Mouse (Mus musculus): ENCODE measurements at regions not wholly inside any gene's neighbourhood (a gene's known extent, or its start where the extent isn't known, plus 50 kb on each side); places are given as distances from the start of the nearest gene placed in this dataset.
A peak's percentile ranks its signal among the peaks of the same experiment; 100 is the strongest.

- no peak for DNase-seq
Measured at GRCm38 (mm10) chr3:15118634-15119356, 213.3 kb downstream of the Gm9733 start.

GRCm38 (mm10) chr3:15126736-15127135 lies 205.4 kb downstream of the Gm9733 start:
- no peak for DNase-seq

GRCm38 (mm10) chr3:15128370-15128769 lies 203.7 kb downstream of the Gm9733 start:
- DNase-seq = no peak

GRCm38 (mm10) chr3:15128960-15129359 lies 203.1 kb downstream of the Gm9733 start:
- DNase-seq = no peak

- DNase-seq = no peak
Measured at GRCm38 (mm10) chr3:15129729-15130369, 202.3 kb downstream of the Gm9733 start.

- no peak for DNase-seq
Measured at GRCm38 (mm10) chr3:15132136-15132535, 200.0 kb downstream of the Gm9733 start.

- DNase-seq = no peak
Measured at GRCm38 (mm10) chr3:15139550-15139949, 192.6 kb downstream of the Gm9733 start.

GRCm38 (mm10) chr3:15153710-15154109 lies 178.4 kb downstream of the Gm9733 start:
- no peak for DNase-seq

- peak; percentile 28 for DNase-seq
Measured at GRCm38 (mm10) chr3:15154153-15154552, 177.9 kb downstream of the Gm9733 start.

GRCm38 (mm10) chr3:15156681-15157080 lies 175.4 kb downstream of the Gm9733 start:
- DNase-seq = no peak

- DNase-seq = no peak
Measured at GRCm38 (mm10) chr3:15157842-15158241, 174.3 kb downstream of the Gm9733 start.

GRCm38 (mm10) chr3:15158926-15159325 lies 173.2 kb downstream of the Gm9733 start:
- DNase-seq = no peak

- DNase-seq = no peak
Measured at GRCm38 (mm10) chr3:15159965-15160714, 172.0 kb downstream of the Gm9733 start.

- DNase-seq = no peak
Measured at GRCm38 (mm10) chr3:15175811-15176210, 156.3 kb downstream of the Gm9733 start.

GRCm38 (mm10) chr3:15179079-15179812 lies 152.9 kb downstream of the Gm9733 start:
- no peak for DNase-seq

- DNase-seq = no peak
Measured at GRCm38 (mm10) chr3:15181111-15181510, 151.0 kb downstream of the Gm9733 start.

- DNase-seq = no peak
Measured at GRCm38 (mm10) chr3:15186731-15187130, 145.4 kb downstream of the Gm9733 start.

GRCm38 (mm10) chr3:15194362-15194761 lies 137.7 kb downstream of the Gm9733 start:
- DNase-seq = peak; percentile 78

GRCm38 (mm10) chr3:15196101-15196500 lies 136.0 kb downstream of the Gm9733 start:
- DNase-seq = no peak

- no peak for DNase-seq
Measured at GRCm38 (mm10) chr3:15198086-15198485, 134.0 kb downstream of the Gm9733 start.

- DNase-seq = no peak
Measured at GRCm38 (mm10) chr3:15200309-15200708, 131.8 kb downstream of the Gm9733 start.

GRCm38 (mm10) chr3:15200990-15201389 lies 131.1 kb downstream of the Gm9733 start:
- no peak for DNase-seq

GRCm38 (mm10) chr3:15202760-15203159 lies 129.3 kb downstream of the Gm9733 start:
- no peak for DNase-seq

All from heart, postnatal 4 days (tissue).